Mouse (Mus musculus) kidney, embryonic 14.5 days (tissue): ENCODE results near the gene Zfp719. TPM values are rescaled to one million over a fixed set of nuclear protein-coding genes. Genes with fewer than 3 reads are reported as not detected.

Experiments used
- ATAC-seq: fragments of 200-750 bp; cut with Nextera tagmentation; 2 replicates; pipeline ENCODE4 v1.8.0; 2017; ENCODE audit warnings: moderate number of reproducible peaks, mild to moderate bottlenecking, moderate TSS enrichment, moderate library complexity; ENCODE audit not compliant: low FRiP score, low TSS enrichment
- H3K27ac ChIP-seq: fragments of 300-500 bp; sonication (generic); 2 replicates; pipeline ENCODE4 v1.5.1; 2014; ENCODE audit warnings: low read depth, mild to moderate bottlenecking, low read length, moderate library complexity, mixed read lengths
- H3K27me3 ChIP-seq: fragments of 300-500 bp; sonication (generic); 2 replicates; pipeline ENCODE4 v1.6.1; 2014; ENCODE audit warnings: mild to moderate bottlenecking, low read length; ENCODE audit not compliant: control insufficient read depth, insufficient read depth
- H3K36me3 ChIP-seq: fragments of 300-500 bp; sonication (generic); 2 replicates; pipeline ENCODE4 v1.6.1; 2014; ENCODE audit warnings: low read length, mixed read lengths; ENCODE audit not compliant: control insufficient read depth, insufficient read depth
- H3K4me1 ChIP-seq: fragments of 300-500 bp; sonication (generic); 2 replicates; pipeline ENCODE4 v1.6.1; 2014; ENCODE audit warnings: low read length, mixed read lengths; ENCODE audit not compliant: control insufficient read depth, insufficient read depth
- H3K4me2 ChIP-seq: fragments of 300-500 bp; sonication (generic); replicated peaks from 2 replicates; pipeline ENCODE4 v1.6.1; 2014; ENCODE audit warnings: low read depth, mild to moderate bottlenecking, low read length
- H3K4me3 ChIP-seq: fragments of 300-500 bp; sonication (generic); 2 replicates; pipeline ENCODE4 v1.5.1; 2014; ENCODE audit warnings: mild to moderate bottlenecking, low read length
- H3K9ac ChIP-seq: fragments of 300-500 bp; sonication (generic); 2 replicates; pipeline ENCODE4 v1.6.1; 2014; ENCODE audit warnings: low read depth, mild to moderate bottlenecking, low read length, moderate library complexity
- H3K9me3 ChIP-seq: fragments of 300-500 bp; sonication (generic); 2 replicates; pipeline ENCODE4 v1.6.1; 2016; ENCODE audit warnings: low read length; ENCODE audit not compliant: control insufficient read depth
- WGBS: fragments of 180-500 bp; shearing (Covaris S2); extraction: QIAGEN DNeasy Blood & Tissue Kit; methylation state at CpG from one replicate; pipeline ENCODE4 v1.1.7; 2014; 5-methylcytosine and 5-hydroxymethylcytosine counted together
- polyA plus RNA-seq: library from polyadenylated mRNA; unstranded; fragments of >200 nt; fragmentation: Nextera tagmentation; extraction: Ambion mirVana; gene quantifications from 2 replicates; pipeline ENCODE4 v1.2.1, GENCODE M21; 2014

Zfp719 gene
- polyA plus RNA-seq, 1 experiment from 2014 or later = 14.1 TPM

GRCm38 (mm10) chr7:43553153-43553552 lies 26.3 kb upstream of the Zfp719 start:
- no peak overlapping the region for H3K27ac ChIP-seq
- no peaks in the 10 kb centered on the region for H3K9me3 ChIP-seq
- no peaks in the 10 kb centered on the region for H3K27me3 ChIP-seq
- H3K4me2 ChIP-seq = no peak overlapping the region
- H3K4me3 ChIP-seq = no peak overlapping the region
- H3K9ac ChIP-seq = no peak overlapping the region
- WGBS = 67% methylated on average over 4 of the region's 4 CpGs
- no peaks in the 10 kb centered on the region for H3K36me3 ChIP-seq
- H3K4me1 ChIP-seq = no peaks in the 10 kb centered on the region
- no peak for ATAC-seq

- Histone ChIP-seq H3K4me2 (no peak overlapping the region), H3K4me1 (no peaks in the 10 kb centered on the region), H3K27me3 (no peaks in the 10 kb centered on the region), H3K9ac (no peak overlapping the region), H3K4me3 (no peak overlapping the region), H3K27ac (no peak overlapping the region), H3K36me3 (no peaks in the 10 kb centered on the region), H3K9me3 (no peaks in the 10 kb centered on the region)
- WGBS = 47% methylated on average over 3 of the region's 3 CpGs
- no peak for ATAC-seq
Observed at GRCm38 (mm10) chr7:43554550-43554949, 24.9 kb upstream of the Zfp719 start.

GRCm38 (mm10) chr7:43555351-43555750 lies 24.1 kb upstream of the Zfp719 start:
- no peak overlapping the region for H3K4me2 ChIP-seq
- H3K4me3 ChIP-seq = no peak overlapping the region
- 88% methylated on average over 5 of the region's 5 CpGs for WGBS
- no peaks in the 10 kb centered on the region for H3K9me3 ChIP-seq
- no peak overlapping the region for H3K27ac ChIP-seq
- H3K36me3 ChIP-seq = no peaks in the 10 kb centered on the region
- no peaks in the 10 kb centered on the region for H3K4me1 ChIP-seq
- no peak overlapping the region for H3K9ac ChIP-seq
- H3K27me3 ChIP-seq = no peaks in the 10 kb centered on the region
- no peak for ATAC-seq

- H3K9ac ChIP-seq = no peak overlapping the region
- ATAC-seq = no peak
- no peak overlapping the region for H3K4me3 ChIP-seq
- no peaks in the 10 kb centered on the region for H3K4me1 ChIP-seq
- no peaks in the 10 kb centered on the region for H3K27me3 ChIP-seq
- WGBS = 78% methylated on average over 1 of the region's 1 CpGs
- no peaks in the 10 kb centered on the region for H3K36me3 ChIP-seq
- H3K27ac ChIP-seq = no peak overlapping the region
- H3K4me2 ChIP-seq = no peak overlapping the region
- H3K9me3 ChIP-seq = no peaks in the 10 kb centered on the region
Observed at GRCm38 (mm10) chr7:43556901-43557300, 22.5 kb upstream of the Zfp719 start.

GRCm38 (mm10) chr7:43562006-43562633 lies 17.3 kb upstream of the Zfp719 start, which contains the start of gene Zfp658:
Zfp658 (plus strand) TSS chr7:43562256.
- ATAC-seq = peak; percentile 92
- under 1% methylated on average over 27 of the region's 27 CpGs for WGBS
- Histone ChIP-seq H3K4me3 (peak within 1 kb of the TSS; percentile 78), H3K9ac (peak within 1 kb of the TSS; percentile 74), H3K4me2 (peak within 1 kb of the TSS; percentile 69), H3K36me3 (peaks cover 7% of the 10 kb centered on the region; the same call in 1 of the 2 replicates), H3K27me3 (no peaks in the 10 kb centered on the region), H3K9me3 (no peaks in the 10 kb centered on the region), H3K27ac (peak within 1 kb of the TSS; percentile 87), H3K4me1 (peaks cover 7% of the 10 kb centered on the region; the same call in 1 of the 2 replicates)

- WGBS = 1% methylated on average over 10 of the region's 10 CpGs
- 0 out of 2 replicates have a peak, but pooled peaks have one; percentile 9 for ATAC-seq
- peak overlapping the region; percentile 78 for H3K4me3 ChIP-seq
- H3K36me3 ChIP-seq = peaks cover 12% of the 10 kb centered on the region; the same call in 1 of the 2 replicates
- H3K27me3 ChIP-seq = no peaks in the 10 kb centered on the region
- peak overlapping the region; percentile 87; the same call in 1 of the 2 replicates for H3K27ac ChIP-seq
- H3K4me2 ChIP-seq = peak overlapping the region; percentile 69
- no peaks in the 10 kb centered on the region for H3K9me3 ChIP-seq
- H3K9ac ChIP-seq = peak overlapping the region; percentile 74
- H3K4me1 ChIP-seq = peaks cover 7% of the 10 kb centered on the region; the same call in 1 of the 2 replicates
Observed at GRCm38 (mm10) chr7:43562651-43563070, 16.7 kb upstream of the Zfp719 start.

- no peak overlapping the region for H3K9ac ChIP-seq
- no peaks in the 10 kb centered on the region for H3K9me3 ChIP-seq
- H3K4me3 ChIP-seq = peak overlapping the region; percentile 78; the same call in 1 of the 2 replicates
- no peaks in the 10 kb centered on the region for H3K27me3 ChIP-seq
- WGBS = 64% methylated on average over 6 of the region's 6 CpGs
- peaks cover 19% of the 10 kb centered on the region; the same call in 1 of the 2 replicates for H3K36me3 ChIP-seq
- no peak for ATAC-seq
- H3K4me2 ChIP-seq = peak overlapping the region; percentile 69
- no peak overlapping the region for H3K27ac ChIP-seq
- peaks cover 7% of the 10 kb centered on the region; the same call in 1 of the 2 replicates for H3K4me1 ChIP-seq
Observed at GRCm38 (mm10) chr7:43563300-43563699, 16.1 kb upstream of the Zfp719 start.

- no peak overlapping the region for H3K9ac ChIP-seq
- WGBS = 94% methylated on average over 2 of the region's 2 CpGs
- H3K4me1 ChIP-seq = no peaks in the 10 kb centered on the region
- H3K4me3 ChIP-seq = no peak overlapping the region
- no peaks in the 10 kb centered on the region for H3K9me3 ChIP-seq
- no peak overlapping the region for H3K27ac ChIP-seq
- no peak overlapping the region for H3K4me2 ChIP-seq
- ATAC-seq = no peak
- peaks cover 56% of the 10 kb centered on the region for H3K36me3 ChIP-seq
- no peaks in the 10 kb centered on the region for H3K27me3 ChIP-seq
Observed at GRCm38 (mm10) chr7:43571216-43571615, 8.2 kb upstream of the Zfp719 start.

GRCm38 (mm10) chr7:43580526-43580925 lies 1.1 kb downstream of the Zfp719 start:
- H3K4me1 ChIP-seq = peaks cover 6% of the 10 kb centered on the region
- WGBS = 71% methylated on average over 5 of the region's 5 CpGs
- ATAC-seq = no peak
- peak overlapping the region; percentile 75; the same call in 1 of the 2 replicates for H3K9ac ChIP-seq
- H3K27me3 ChIP-seq = no peaks in the 10 kb centered on the region
- no peak overlapping the region for H3K27ac ChIP-seq
- no peaks in the 10 kb centered on the region for H3K9me3 ChIP-seq
- peak overlapping the region; percentile 61 for H3K4me2 ChIP-seq
- peak overlapping the region; percentile 70 for H3K4me3 ChIP-seq
- H3K36me3 ChIP-seq = peaks cover 17% of the 10 kb centered on the region
